Comparison of ENCODE assay signal across 8 mouse cellular contexts in the genomic region with DNA sequence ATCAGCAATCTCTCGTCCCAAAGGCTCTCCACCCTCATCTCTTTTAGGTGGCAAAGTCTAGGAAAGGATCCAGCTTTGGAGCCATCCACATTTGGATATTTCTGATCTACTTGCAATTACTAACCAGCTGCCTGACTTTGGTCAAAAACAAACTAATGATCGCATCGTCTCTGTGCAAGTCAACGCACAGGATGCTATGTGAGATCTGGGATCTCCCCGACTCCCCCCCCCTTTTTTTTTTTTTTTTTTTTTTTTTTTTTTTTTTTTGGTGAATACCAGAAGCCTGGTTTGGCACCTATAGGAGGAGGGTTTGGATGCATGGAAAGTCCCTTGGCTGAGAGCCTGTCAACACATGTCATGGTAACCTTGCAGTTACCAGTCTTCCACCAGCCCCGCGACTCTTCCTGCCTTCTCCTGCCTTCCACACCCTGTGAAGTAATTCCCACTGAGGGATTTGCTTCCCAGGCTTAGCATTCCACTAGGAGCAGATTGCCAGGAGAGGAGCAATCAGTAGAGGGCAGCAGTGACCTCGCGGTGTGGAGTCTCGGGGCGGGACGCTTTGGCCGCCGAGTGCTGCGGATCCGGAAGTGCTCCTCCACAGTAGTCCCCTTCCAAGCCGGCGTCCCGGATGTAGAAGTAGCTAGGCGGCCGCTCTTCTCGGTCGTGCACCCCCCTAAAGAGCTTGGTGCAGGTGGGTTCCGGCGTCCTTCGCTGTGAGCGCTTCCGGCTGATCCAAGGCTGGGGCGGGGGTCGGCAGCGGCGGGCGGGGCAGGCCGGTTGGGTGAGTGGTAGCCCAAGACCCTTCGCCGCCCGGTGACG. TPM values are rescaled to one million over a fixed set of nuclear protein-coding genes. Genes with fewer than 3 reads are reported as not detected.
DNase-seq lines count a peak whose midpoint lies in the region; ATAC-seq and TF ChIP-seq lines count a peak whose summit lies in the region.

A gene (plus strand): TSS at position 598 of the 819 bp plus-strand sequence.

- DNase-seq in ES-E14 (ENCODE audit: low read depth, low spot score) = peak; percentile 90
- DNase-seq in cerebellum, adult 11-12 months = peak; percentile 95
- peak; percentile 89 for DNase-seq in heart, postnatal 25 days (ENCODE audit: low spot score)
- peak; percentile 93 to 95 for DNase-seq in layer of hippocampus, adult 18-20 months (ENCODE audit: low spot score in 2 of 2)
- DNase-seq in lung, adult 2 months = peak; percentile 85
- DNase-seq in thymus, adult 18-20 months = peak; percentile 83 to 84

- peak within 1 kb of the TSS; percentile 86 for H3K9ac ChIP-seq in ES-E14 (ENCODE audit: insufficient read depth, low read depth, low read length, poor library complexity, severe bottlenecking)
- H3K9ac ChIP-seq in forebrain, embryonic 15.5 days (replicated peaks) = peak within 1 kb of the TSS; percentile 70

- in situ Hi-C loops in ES-E14 (cut with MboI; ENCODE audit: low sequenced_read_pairs in 2 of 2, unreplicated experiment in 2 of 2) = loop anchor here in 1 of 2 experiments (10.0 kb wide), 1 partner anchor 224 kb away; no protein-coding TSS in a partner anchor

- no peaks in the 10 kb centered on the region for H3K9me3 ChIP-seq in ES-E14 (ENCODE audit: control insufficient read depth, insufficient read depth, low read depth, low read length)
- no peaks in the 10 kb centered on the region for H3K9me3 ChIP-seq in forebrain, embryonic 15.5 days

- peak; percentile 99 for ATAC-seq in forebrain, embryonic 15.5 days (replicated peaks)
- peak; percentile 94 for ATAC-seq in neutrophil, adult 5-6 weeks (ENCODE audit: extremely low read depth, insufficient number of reproducible peaks, low FRiP score, poor library complexity, severe bottlenecking)

- H3K4me2 ChIP-seq in forebrain, embryonic 15.5 days (replicated peaks) = peak within 1 kb of the TSS; percentile 55

- H3K36me3 ChIP-seq in ES-E14 (ENCODE audit: control insufficient read depth, insufficient read depth, low read length, poor library complexity, severe bottlenecking) = no peaks in the 10 kb centered on the region
- H3K36me3 ChIP-seq in forebrain, embryonic 15.5 days = no peaks in the 10 kb centered on the region

- WGBS in forebrain, embryonic 15.5 days = 3% methylated on average over 38 of the region's 38 CpGs
- WGBS in lung, adult 2 months = 2% methylated on average over 38 of the region's 38 CpGs

- peak; percentile 38; the same call in 1 of the 2 replicates for TF ChIP-seq POLR2A in lung, adult 2 months (IDR thresholded peaks at IDR 0.05; ENCODE audit: borderline replicate concordance, extremely low read depth, low read depth, low read length)

- peak within 1 kb of the TSS; percentile 70 to 79 for H3K4me3 ChIP-seq in ES-E14 (ENCODE audit: insufficient read depth in 1 of 2, low read depth in 1 of 2, low read length in 2 of 2, poor library complexity in 1 of 2, severe bottlenecking in 1 of 2)
- H3K4me3 ChIP-seq in forebrain, embryonic 15.5 days = peak within 1 kb of the TSS; percentile 59
- H3K4me3 ChIP-seq in lung, adult 2 months (replicated peaks; ENCODE audit: extremely low read depth, low read depth, low read length) = peak within 1 kb of the TSS; percentile 72

- H3K27me3 ChIP-seq in forebrain, embryonic 15.5 days = no peaks in the 10 kb centered on the region

- no peak within 1 kb of the TSS for H3K27ac ChIP-seq in ES-E14 (ENCODE audit: insufficient read depth, low read depth, low read length, poor library complexity, severe bottlenecking)
- peak within 1 kb of the TSS; percentile 74 for H3K27ac ChIP-seq in forebrain, embryonic 15.5 days (replicated peaks)

- H3K4me1 ChIP-seq in ES-E14 (ENCODE audit: control insufficient read depth in 2 of 2, insufficient read depth in 2 of 2, low read length in 2 of 2, poor library complexity in 1 of 2) = 0 out of 4 replicates have a peak, but pooled peaks cover 0 to 3% of the 10 kb centered on the region in 2 experiments
- peaks cover 16% of the 10 kb centered on the region for H3K4me1 ChIP-seq in forebrain, embryonic 15.5 days
- peaks cover 4% of the 10 kb centered on the region for H3K4me1 ChIP-seq in lung, adult 2 months (ENCODE audit: control insufficient read depth, insufficient read depth, low read length)

- peak; percentile 78 for TF ChIP-seq CTCF in lung, adult 2 months (IDR thresholded peaks at IDR 0.05; ENCODE audit: insufficient read depth, low read length)

- intact Hi-C loops in heart, postnatal 25 days (cut with DNase I) = loop anchor here (2.0 kb wide), 1 partner anchor 92 kb away; a partner anchor contains a TSS

TF ChIP-seq in ES-E14, 5 proteins besides CTCF, POLR2A, EP300 and RAD21:
- TF ChIP-seq HCFC1 (IDR thresholded peaks at IDR 0.05; ENCODE audit: borderline replicate concordance, insufficient read depth, low read length) (peak; percentile 86), ZC3H11A (IDR thresholded peaks at IDR 0.05; ENCODE audit: borderline replicate concordance, low read depth, low read length) (no peak), MAFK (IDR thresholded peaks at IDR 0.05; ENCODE audit: insufficient read depth, low read depth, low read length) (no peak), ZNF384 (IDR thresholded peaks at IDR 0.05; ENCODE audit: low read depth, low read length) (peak; percentile 93), CHD2 (IDR thresholded peaks at IDR 0.05; ENCODE audit: low read depth, low read length) (no peak)

RNA-seq across cellular contexts. Expression of the gene that starts here (rescaled TPM):
- 3.8 and 6.4 TPM in 2 replicates for total RNA-seq in ES-E14 (2012; rRNA removed)
- 32.7 and 33.3 TPM in 2 replicates for polyA plus RNA-seq in forebrain, embryonic 15.5 days (2015; fragmentation: Nextera tagmentation; extraction: Ambion mirVana)
- total RNA-seq in heart, postnatal 25 days (2021) = 10 to 100 TPM; 16.5 to 16.9 TPM
- 10 to 100 TPM; 13.7 to 14.4 TPM for total RNA-seq in layer of hippocampus, adult 18-20 months (2021)
- 12.8 and 21.7 TPM in 2 replicates for polyA plus RNA-seq in lung, adult 2 months (2012; rRNA removed)
- 18.3 and 19.2 TPM in 2 replicates for total RNA-seq in neutrophil, adult 5-6 weeks (2017)
